Mouse (Mus musculus) kidney, postnatal 0 days (tissue): Measurements from ENCODE around the gene Znhit1. TPM values are rescaled to one million over a fixed set of nuclear protein-coding genes. Genes with fewer than 3 reads are reported as not detected.

Experiments
- ATAC-seq: fragments of 200-750 bp; cut with Nextera tagmentation; replicated peaks from 2 replicates; pipeline ENCODE4 v1.8.0; 2017; ENCODE audit warnings: low read depth, moderate number of reproducible peaks, moderate TSS enrichment, moderate library complexity; ENCODE audit not compliant: low FRiP score
- DNase-seq: peaks from one replicate; pipeline ENCODE4 v3.0.0-alpha.2; 2016; ENCODE audit warnings: low spot score
- H3K27ac ChIP-seq: fragments of 300-500 bp; sonication (generic); 2 replicates; pipeline ENCODE4 v1.5.1; 2014; ENCODE audit warnings: mild to moderate bottlenecking
- H3K27me3 ChIP-seq: fragments of 300-500 bp; sonication (generic); 2 replicates; pipeline ENCODE4 v1.6.1; 2014; ENCODE audit warnings: low read length, mixed read lengths; ENCODE audit not compliant: insufficient read depth
- H3K36me3 ChIP-seq: fragments of 300-500 bp; sonication (generic); 2 replicates; pipeline ENCODE4 v1.6.1; 2014; ENCODE audit warnings: low read length, mixed read lengths; ENCODE audit not compliant: insufficient read depth
- H3K4me1 ChIP-seq: fragments of 300-500 bp; sonication (generic); replicated peaks from 2 replicates; pipeline ENCODE4 v1.6.1; 2014; ENCODE audit warnings: antibody characterized with exemption, low read length, mixed read lengths; ENCODE audit not compliant: insufficient read depth
- H3K4me2 ChIP-seq: fragments of 300-500 bp; sonication (generic); 2 replicates; pipeline ENCODE4 v1.6.1; 2014; ENCODE audit warnings: mild to moderate bottlenecking, low read length, moderate library complexity, mixed read lengths
- H3K4me3 ChIP-seq: fragments of 300-500 bp; sonication (generic); replicated peaks from 2 replicates; pipeline ENCODE4 v1.5.1; 2014; ENCODE audit warnings: low read depth, low read length
- H3K9ac ChIP-seq: fragments of 300-500 bp; sonication (generic); 2 replicates; pipeline ENCODE4 v1.6.1; 2014; ENCODE audit warnings: low read depth, low read length
- H3K9me3 ChIP-seq: fragments of 300-500 bp; sonication (generic); replicated peaks from 2 replicates; pipeline ENCODE4 v1.6.1; 2016; ENCODE audit warnings: low read length, inconsistent platforms, mixed read lengths
- CTCF ChIP-seq: IDR thresholded peaks from 2 replicates; pipeline ENCODE4 v1.5.1; 2016; ENCODE audit warnings: antibody characterized with exemption, low read depth, mild to moderate bottlenecking, moderate library complexity
- WGBS: fragments of 180-500 bp; shearing (Covaris S2); extraction: QIAGEN DNeasy Blood & Tissue Kit; methylation state at CpG from one replicate; pipeline ENCODE4 v1.1.7; 2014; 5-methylcytosine and 5-hydroxymethylcytosine counted together
- polyA plus RNA-seq: library from polyadenylated mRNA; unstranded; fragments of >200 nt; fragmentation: Nextera tagmentation; extraction: Ambion mirVana; gene quantifications from 2 replicates; pipeline ENCODE4 v1.2.1, GENCODE M21; 2015

Znhit1 gene
- polyA plus RNA-seq, 1 experiment from 2014 or later: 91.1 TPM

DNA sequence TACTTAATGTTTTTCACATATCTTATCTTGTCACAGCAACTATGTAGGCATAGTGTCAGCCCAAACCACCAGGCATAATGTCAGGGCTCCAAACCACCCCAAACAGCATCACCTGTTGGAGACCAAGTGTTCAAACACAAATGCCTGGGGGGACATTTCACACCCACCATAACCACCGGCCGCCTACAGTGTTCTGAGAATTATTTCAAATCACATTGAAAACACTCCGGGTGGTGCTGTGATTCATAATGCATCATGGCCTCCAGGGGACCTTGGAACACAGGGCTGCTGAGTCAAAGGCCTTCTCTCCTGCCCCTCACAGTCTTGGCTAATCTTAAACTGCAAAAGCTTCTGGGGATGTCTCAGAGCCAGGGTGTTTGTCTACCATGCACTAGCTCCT is 28.1 kb upstream of the Znhit1 start:
- no peaks in the 10 kb centered on the region for H3K4me1 ChIP-seq
- no peak overlapping the region for H3K27ac ChIP-seq
- no peaks in the 10 kb centered on the region for H3K9me3 ChIP-seq
- H3K27me3 ChIP-seq: no peaks in the 10 kb centered on the region
- DNase-seq (no peak), ATAC-seq (no peak)
- H3K9ac ChIP-seq: no peak overlapping the region
- H3K4me3 ChIP-seq: no peak overlapping the region
- WGBS: 90% methylated on average over 3 of the region's 3 CpGs
- no peak for TF ChIP-seq CTCF
- no peaks in the 10 kb centered on the region for H3K36me3 ChIP-seq
- H3K4me2 ChIP-seq: no peak overlapping the region

DNA sequence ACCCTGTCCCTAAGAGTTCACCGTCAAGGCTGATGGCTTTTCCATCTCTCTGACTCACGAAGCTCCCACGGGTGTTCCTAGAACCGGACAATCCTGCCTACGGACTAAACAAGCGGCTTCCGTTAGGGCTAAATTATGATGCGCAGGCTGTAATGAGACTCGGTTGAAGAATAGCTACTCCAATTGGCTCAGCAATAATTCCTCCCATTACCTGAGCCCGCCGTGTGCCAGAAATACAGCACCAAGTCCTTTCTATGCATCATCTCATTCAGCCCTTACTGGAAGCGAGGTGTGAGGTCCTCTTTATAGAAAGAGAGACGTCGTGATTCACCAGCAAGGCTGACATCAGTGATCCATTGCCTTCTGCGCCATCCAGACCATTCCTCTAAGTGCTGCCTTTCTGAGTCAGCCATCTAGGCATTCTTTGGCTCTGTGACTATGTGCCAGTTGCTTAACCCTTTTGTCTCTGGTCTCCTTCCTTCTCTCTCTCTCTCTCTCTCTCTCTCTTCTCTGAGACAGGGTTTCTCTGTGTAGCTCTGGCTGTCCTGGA is 24.7 kb upstream of the Znhit1 start:
- no peaks in the 10 kb centered on the region for H3K27me3 ChIP-seq
- no peak for TF ChIP-seq CTCF
- H3K4me1 ChIP-seq: no peaks in the 10 kb centered on the region
- H3K4me2 ChIP-seq: no peak overlapping the region
- ATAC-seq (no peak), DNase-seq (no peak)
- H3K9me3 ChIP-seq: no peaks in the 10 kb centered on the region
- H3K4me3 ChIP-seq: no peak overlapping the region
- no peaks in the 10 kb centered on the region for H3K36me3 ChIP-seq
- no peak overlapping the region for H3K9ac ChIP-seq
- 70% methylated on average over 15 of the region's 15 CpGs for WGBS
- no peak overlapping the region for H3K27ac ChIP-seq

DNA sequence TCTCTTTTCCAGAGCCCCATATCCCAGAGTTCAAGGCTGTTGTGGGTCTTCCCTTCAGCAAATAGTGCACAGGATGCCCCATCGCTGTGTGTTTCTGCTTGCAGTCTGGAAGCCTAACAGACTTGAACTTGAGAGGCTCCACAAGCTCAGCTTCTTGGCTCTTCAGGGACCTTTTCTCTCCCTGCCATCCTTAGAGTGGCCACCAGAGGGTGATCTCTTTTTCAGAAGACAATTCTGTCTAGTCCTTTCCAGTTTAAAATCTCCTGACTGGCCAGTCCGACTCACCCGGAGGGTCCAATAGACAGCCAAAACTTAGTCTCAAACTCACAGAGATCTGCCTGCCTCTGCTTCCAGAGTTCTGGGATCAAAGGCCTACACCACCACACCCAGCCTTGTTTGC is 22.2 kb upstream of the Znhit1 start:
- Histone ChIP-seq H3K36me3 (no peaks in the 10 kb centered on the region), H3K27me3 (no peaks in the 10 kb centered on the region), H3K9me3 (no peaks in the 10 kb centered on the region), H3K4me3 (no peak overlapping the region), H3K4me2 (no peak overlapping the region), H3K4me1 (no peaks in the 10 kb centered on the region), H3K9ac (no peak overlapping the region), H3K27ac (no peak overlapping the region)
- peak; percentile 73 for TF ChIP-seq CTCF
- peak; percentile 65 for DNase-seq
- ATAC-seq: no peak
- 36% methylated on average over 3 of the region's 3 CpGs for WGBS

DNA sequence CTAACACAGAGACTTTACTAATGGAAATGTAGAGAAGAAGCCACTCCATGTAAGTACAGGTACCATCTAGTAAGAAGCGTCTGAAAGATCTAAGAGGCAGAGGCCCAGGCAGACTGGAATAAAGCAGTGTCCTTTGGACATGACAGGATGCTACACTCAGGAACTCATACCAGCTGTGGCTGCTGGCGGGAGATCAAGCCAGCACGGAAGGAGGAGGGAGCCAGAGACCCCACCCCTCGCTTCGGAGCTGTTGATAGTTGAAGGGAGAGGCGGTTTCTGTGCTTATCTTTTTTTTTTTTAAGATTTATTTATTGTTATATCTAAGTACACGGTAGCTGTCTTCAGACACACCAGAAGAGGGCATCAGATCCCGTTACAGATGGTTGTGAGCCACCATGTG is 19.5 kb upstream of the Znhit1 start:
- Histone ChIP-seq H3K4me3 (no peak overlapping the region), H3K4me2 (no peak overlapping the region), H3K27ac (no peak overlapping the region), H3K9me3 (no peaks in the 10 kb centered on the region), H3K9ac (no peak overlapping the region), H3K27me3 (no peaks in the 10 kb centered on the region), H3K36me3 (no peaks in the 10 kb centered on the region), H3K4me1 (no peaks in the 10 kb centered on the region)
- WGBS: 39% methylated on average over 8 of the region's 8 CpGs
- DNase-seq (peak; percentile 40), ATAC-seq (no peak)
- TF ChIP-seq CTCF: no peak

DNA sequence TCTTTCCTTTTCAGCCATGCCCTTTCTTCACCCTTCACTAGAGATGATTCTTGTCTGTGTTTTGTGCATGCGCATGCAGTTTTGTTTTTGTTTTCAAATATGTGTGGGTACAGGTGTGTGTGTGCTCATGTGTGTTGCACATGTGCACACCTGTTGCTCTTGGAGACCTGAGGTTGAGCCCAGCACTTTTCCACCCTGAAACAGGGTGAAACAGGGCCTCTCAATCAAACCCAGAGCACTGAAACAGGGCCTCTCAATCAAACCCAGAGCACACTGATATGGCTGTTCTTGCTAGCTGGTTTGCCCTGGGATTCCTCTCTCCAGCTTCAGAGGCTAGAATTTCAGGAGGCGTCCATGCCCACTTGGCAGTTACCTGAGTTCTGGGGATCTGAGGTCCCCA is 12.8 kb upstream of the Znhit1 start:
- Histone ChIP-seq H3K9me3 (no peaks in the 10 kb centered on the region), H3K27ac (no peak overlapping the region; the same call in 1 of the 2 replicates), H3K4me1 (no peaks in the 10 kb centered on the region), H3K36me3 (0 out of 2 replicates have a peak, but pooled peaks cover 5% of the 10 kb centered on the region), H3K9ac (no peak overlapping the region), H3K4me2 (no peak overlapping the region), H3K4me3 (no peak overlapping the region), H3K27me3 (no peaks in the 10 kb centered on the region)
- ATAC-seq: no peak
- TF ChIP-seq CTCF: no peak
- DNase-seq: peak; percentile 25
- 75% methylated on average over 2 of the region's 2 CpGs for WGBS

DNA sequence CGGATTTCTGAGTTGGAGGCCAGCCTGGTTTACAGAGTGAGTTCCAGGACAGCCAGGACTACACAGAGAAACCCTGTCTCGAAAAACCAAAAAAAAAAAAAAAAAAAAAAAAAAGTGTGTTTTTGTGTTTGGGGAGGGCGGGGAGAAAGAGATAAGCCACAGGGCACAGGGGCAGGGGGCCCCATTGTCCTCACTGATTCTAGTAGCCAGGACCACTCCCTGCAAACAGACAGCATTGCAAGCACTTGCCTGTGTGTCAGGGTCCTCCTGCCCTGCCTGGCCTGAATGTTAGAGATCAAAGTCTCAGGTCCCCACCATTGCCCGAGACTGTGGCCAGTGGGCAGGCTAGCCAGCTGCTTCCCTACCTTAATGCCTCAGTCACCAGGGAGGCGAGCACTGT is 11.6 kb upstream of the Znhit1 start:
- Histone ChIP-seq H3K4me1 (no peaks in the 10 kb centered on the region), H3K4me2 (no peak overlapping the region), H3K36me3 (peaks cover 17% of the 10 kb centered on the region; the same call in 1 of the 2 replicates), H3K27me3 (no peaks in the 10 kb centered on the region), H3K27ac (no peak overlapping the region), H3K9me3 (no peaks in the 10 kb centered on the region), H3K4me3 (no peak overlapping the region), H3K9ac (no peak overlapping the region)
- DNase-seq: no peak
- WGBS: 81% methylated on average over 4 of the region's 5 CpGs
- TF ChIP-seq CTCF: no peak
- ATAC-seq: no peak

DNA sequence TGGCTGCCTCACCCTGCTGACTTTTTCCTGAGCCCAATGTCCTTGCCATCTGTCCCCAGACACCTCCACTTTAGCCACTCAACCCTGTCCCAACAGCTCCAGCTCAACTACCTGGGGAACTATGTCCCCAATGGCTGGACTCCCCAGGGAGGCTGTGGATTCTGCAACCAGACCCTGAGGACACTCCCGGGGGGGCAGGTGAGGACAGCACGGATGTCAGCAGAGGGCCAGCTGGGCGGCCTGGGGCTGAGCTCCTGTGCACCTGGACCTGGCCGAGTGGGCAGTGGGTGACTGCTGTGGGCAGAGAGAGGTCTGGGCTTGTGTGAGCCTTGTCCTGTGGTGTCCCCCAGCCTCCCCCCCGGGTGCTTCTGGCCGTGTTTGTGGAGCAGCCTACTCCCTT is 2.0 kb upstream of the Znhit1 start:
- Histone ChIP-seq H3K27me3 (no peaks in the 10 kb centered on the region), H3K4me1 (peaks cover 5% of the 10 kb centered on the region), H3K27ac (no peak overlapping the region), H3K4me3 (no peak overlapping the region), H3K9me3 (no peaks in the 10 kb centered on the region), H3K4me2 (no peak overlapping the region), H3K9ac (no peak overlapping the region), H3K36me3 (peaks cover 34% of the 10 kb centered on the region)
- no peak for ATAC-seq
- WGBS: 86% methylated on average over 6 of the region's 6 CpGs
- TF ChIP-seq CTCF: no peak
- DNase-seq: no peak
